Mouse (Mus musculus) MEL (cell line): ENCODE measurements around the gene Sart1. TPM values are rescaled to one million over a fixed set of nuclear protein-coding genes. Genes with fewer than 3 reads are reported as not detected.

Experiments
- DNase-seq: peaks from one replicate; pipeline ENCODE4 v3.0.0; 2011; ENCODE audit warnings: low read depth, low spot score
- H3K27ac ChIP-seq: 2 replicates; pipeline ENCODE4 v1.5.1; 2012; ENCODE audit warnings: low read depth, mild to moderate bottlenecking, control low read depth, low read length, moderate library complexity; ENCODE audit not compliant: control insufficient read depth
- H3K27me3 ChIP-seq, 2 experiments: fragments of 150-350 bp in 1 of 2; sonication (generic) in 1 of 2; 2 replicates each; pipeline ENCODE4 v1.6.1; 2012; ENCODE audit warnings: low read length in 2 of 2, mild to moderate bottlenecking in 2 of 2, improper control_type of control experiment in 1 of 2, moderate library complexity in 1 of 2; ENCODE audit not compliant: insufficient read depth in 2 of 2, control insufficient read depth in 1 of 2
- H3K36me3 ChIP-seq, 2 experiments: 2 replicates each; pipeline ENCODE4 v1.6.1; 2012 to 2014; ENCODE audit warnings: low read length in 2 of 2, improper control_type of control experiment in 1 of 2, inconsistent platforms in 1 of 2, mild to moderate bottlenecking in 1 of 2; ENCODE audit not compliant: insufficient read depth in 2 of 2, control insufficient read depth in 1 of 2
- H3K4me1 ChIP-seq, 2 experiments: fragments of 150-350 bp in 1 of 2; sonication (generic) in 1 of 2; 2 replicates each; pipeline ENCODE4 v1.6.1; 2012; ENCODE audit warnings: low read length in 2 of 2, improper control_type of control experiment in 1 of 2, mild to moderate bottlenecking in 1 of 2; ENCODE audit not compliant: insufficient read depth in 2 of 2, control insufficient read depth in 1 of 2
- H3K4me3 ChIP-seq, 2 experiments: fragments of 150-350 bp in 1 of 2; sonication (generic) in 1 of 2; 2 replicates each; pipeline ENCODE4 v1.5.1; 2012; ENCODE audit warnings: low read depth in 2 of 2, low read length in 2 of 2, mild to moderate bottlenecking in 2 of 2, moderate library complexity in 2 of 2, control low read depth in 1 of 2, improper control_type of control experiment in 1 of 2; ENCODE audit not compliant: control insufficient read depth in 1 of 2, insufficient read depth in 1 of 2
- H3K79me2 ChIP-seq: 2 replicates; pipeline ENCODE4 v1.6.1; 2012; ENCODE audit warnings: mild to moderate bottlenecking, low read length, moderate library complexity; ENCODE audit not compliant: control insufficient read depth, poor library complexity, insufficient read depth
- H3K9ac ChIP-seq: 2 replicates; pipeline ENCODE4 v1.6.1; 2012; ENCODE audit warnings: low read depth, mild to moderate bottlenecking, control low read depth, low read length, moderate library complexity; ENCODE audit not compliant: control insufficient read depth, poor library complexity, severe bottlenecking
- H3K9me3 ChIP-seq: fragments of 150-350 bp; sonication (generic); replicated peaks from 2 replicates; pipeline ENCODE4 v1.6.1; 2012; ENCODE audit warnings: mild to moderate bottlenecking, low read length, improper control_type of control experiment, moderate library complexity; ENCODE audit not compliant: insufficient read depth
- BHLHE40 ChIP-seq: IDR thresholded peaks from 2 replicates; pipeline ENCODE4 v1.6.1; 2012; ENCODE audit warnings: low read depth, mild to moderate bottlenecking, inconsistent platforms, low read length, improper control_type of control experiment, borderline replicate concordance
- CHD1 ChIP-seq: IDR thresholded peaks from 2 replicates; pipeline ENCODE4 v1.6.1; 2012; ENCODE audit warnings: low read depth, mild to moderate bottlenecking, inconsistent platforms, low read length, improper control_type of control experiment
- CHD2 ChIP-seq: IDR thresholded peaks from 2 replicates; pipeline ENCODE4 v1.6.1; 2011; ENCODE audit warnings: low read length, improper control_type of control experiment
- E2F4 ChIP-seq: IDR thresholded peaks from 2 replicates; pipeline ENCODE4 v1.6.1; 2011; ENCODE audit warnings: low read depth, low read length, improper control_type of control experiment, borderline replicate concordance
- ELF1 ChIP-seq: IDR thresholded peaks from 2 replicates; pipeline ENCODE4 v1.6.1; 2014; ENCODE audit warnings: low read depth, mild to moderate bottlenecking, inconsistent platforms, low read length, improper control_type of control experiment, moderate library complexity
- EP300 ChIP-seq, 2 experiments: IDR thresholded peaks; 2 replicates each; pipeline ENCODE4 v1.6.1; 2011; ENCODE audit warnings: improper control_type of control experiment in 2 of 2, low read length in 2 of 2, low read depth in 1 of 2, mild to moderate bottlenecking in 1 of 2
- GABPA ChIP-seq: IDR thresholded peaks from 2 replicates; pipeline ENCODE4 v1.6.1; 2012; ENCODE audit warnings: low read depth, mild to moderate bottlenecking, inconsistent platforms, low read length, improper control_type of control experiment, moderate library complexity
- GATA1 ChIP-seq: IDR thresholded peaks from 2 replicates; pipeline ENCODE4 v1.6.1; 2011; ENCODE audit warnings: low read depth, low read length, improper control_type of control experiment
- HCFC1 ChIP-seq: IDR thresholded peaks from 2 replicates; pipeline ENCODE4 v1.6.1; 2012; ENCODE audit warnings: low read depth, mild to moderate bottlenecking, inconsistent platforms, low read length, improper control_type of control experiment, moderate library complexity
- JUND ChIP-seq: IDR thresholded peaks from 2 replicates; pipeline ENCODE4 v1.6.1; 2011; ENCODE audit warnings: low read depth, mild to moderate bottlenecking, improper control_type of control experiment, low read length
- KAT2A ChIP-seq: conservative IDR thresholded peaks from 2 replicates; pipeline ENCODE4 v1.6.1; 2012; ENCODE audit warnings: low read depth, low read length, improper control_type of control experiment, inconsistent platforms
- MAX ChIP-seq: IDR thresholded peaks from 2 replicates; pipeline ENCODE4 v1.6.1; 2011; ENCODE audit warnings: low read length, improper control_type of control experiment
- MAZ ChIP-seq: IDR thresholded peaks from 2 replicates; pipeline ENCODE4 v1.6.1; 2012; ENCODE audit warnings: low read depth, mild to moderate bottlenecking, inconsistent platforms, low read length, improper control_type of control experiment
- MXI1 ChIP-seq: IDR thresholded peaks from 2 replicates; pipeline ENCODE4 v1.6.1; 2011; ENCODE audit warnings: mild to moderate bottlenecking, low read depth, low read length, improper control_type of control experiment
- MYC ChIP-seq: IDR thresholded peaks from 2 replicates; pipeline ENCODE4 v1.6.1; 2011; ENCODE audit warnings: low read depth, mild to moderate bottlenecking, low read length, improper control_type of control experiment, moderate library complexity
- NELFE ChIP-seq: IDR thresholded peaks from 2 replicates; pipeline ENCODE4 v1.6.1; 2011; ENCODE audit warnings: low read depth, low read length, improper control_type of control experiment
- NRF1 ChIP-seq: IDR thresholded peaks from 2 replicates; pipeline ENCODE4 v1.6.1; 2014; ENCODE audit warnings: low read depth, mild to moderate bottlenecking, inconsistent platforms, low read length, improper control_type of control experiment, moderate library complexity; ENCODE audit not compliant: poor library complexity, insufficient read depth, severe bottlenecking
- POLR2A ChIP-seq, 2 experiments: IDR thresholded peaks; 2 replicates each; pipeline ENCODE4 v1.6.1; 2011 to 2012; ENCODE audit warnings: low read length in 2 of 2, mild to moderate bottlenecking in 2 of 2, control low read depth in 1 of 2, improper control_type of control experiment in 1 of 2, low read depth in 1 of 2, moderate library complexity in 1 of 2; ENCODE audit not compliant: control insufficient read depth in 1 of 2, insufficient read depth in 1 of 2, poor library complexity in 1 of 2
- POLR2AphosphoS2 ChIP-seq: IDR thresholded peaks from 2 replicates; pipeline ENCODE4 v1.6.1; 2011; ENCODE audit warnings: low read length, improper control_type of control experiment
- POLR2AphosphoS5 ChIP-seq: IDR thresholded peaks from 2 replicates; pipeline ENCODE4 v1.6.1; 2012; ENCODE audit warnings: low read depth, borderline replicate concordance, mild to moderate bottlenecking, inconsistent platforms, low read length, moderate library complexity, mixed read lengths
- RAD21 ChIP-seq: IDR thresholded peaks from 2 replicates; pipeline ENCODE4 v1.6.1; 2011; ENCODE audit warnings: mild to moderate bottlenecking, low read depth, low read length, improper control_type of control experiment
- SIN3A ChIP-seq: IDR thresholded peaks from 2 replicates; pipeline ENCODE4 v1.6.1; 2012; ENCODE audit warnings: low read length, improper control_type of control experiment, inconsistent platforms
- TAL1 ChIP-seq: IDR thresholded peaks from 2 replicates; pipeline ENCODE4 v1.6.1; 2012; ENCODE audit warnings: mild to moderate bottlenecking, inconsistent platforms, low read length, moderate library complexity, mixed read lengths
- TBP ChIP-seq: IDR thresholded peaks from 2 replicates; pipeline ENCODE4 v1.8.0; 2011; ENCODE audit warnings: low read depth, low read length, improper control_type of control experiment
- TCF12 ChIP-seq: IDR thresholded peaks from 2 replicates; pipeline ENCODE4 v1.6.1; 2014; ENCODE audit warnings: low read depth, mild to moderate bottlenecking, inconsistent platforms, low read length, improper control_type of control experiment, moderate library complexity
- UBTF ChIP-seq: IDR thresholded peaks from 2 replicates; pipeline ENCODE4 v1.6.1; 2012; ENCODE audit warnings: low read depth, mild to moderate bottlenecking, inconsistent platforms, low read length, improper control_type of control experiment, moderate library complexity, borderline replicate concordance; ENCODE audit not compliant: insufficient read depth
- USF1 ChIP-seq: IDR thresholded peaks from 2 replicates; pipeline ENCODE4 v1.6.1; 2014; ENCODE audit warnings: low read depth, mild to moderate bottlenecking, inconsistent platforms, low read length, improper control_type of control experiment, moderate library complexity
- USF2 ChIP-seq, 2 experiments: IDR thresholded peaks; 2 replicates each; pipeline ENCODE4 v1.6.1; 2011 to 2012; ENCODE audit warnings: improper control_type of control experiment in 2 of 2, low read length in 2 of 2, borderline replicate concordance in 1 of 2, inconsistent platforms in 1 of 2, low read depth in 1 of 2, mild to moderate bottlenecking in 1 of 2; ENCODE audit not compliant: insufficient read depth in 1 of 2
- ZC3H11A ChIP-seq: IDR thresholded peaks from 2 replicates; pipeline ENCODE4 v1.6.1; 2012; ENCODE audit warnings: low read depth, mild to moderate bottlenecking, inconsistent platforms, low read length, improper control_type of control experiment
- ZKSCAN1 ChIP-seq: IDR thresholded peaks from 2 replicates; pipeline ENCODE4 v1.6.1; 2012; ENCODE audit warnings: low read depth, mild to moderate bottlenecking, inconsistent platforms, low read length, improper control_type of control experiment, moderate library complexity
- polyA plus RNA-seq, 2 experiments: library from polyadenylated mRNA; stranded (reverse) in 1 of 2; unstranded in 1 of 2; fragments of >175 nt in 1 of 2; fragments of >200 nt in 1 of 2; gene quantifications; 2 replicates each; pipeline versions ENCODE4 v1.2.1 to v1.2.4; 2012; ENCODE audit warnings: low replicate concordance in 2 of 2, low read depth in 1 of 2; ENCODE audit not compliant: insufficient read length in 2 of 2, insufficient read depth in 1 of 2, missing spikeins in 1 of 2
- total RNA-seq: library from RNA; depleted of rRNA; stranded (reverse); fragments of 300-350 nt; gene quantifications from 2 replicates; pipeline ENCODE4 v1.2.3, GENCODE M21; 2012

Gene Sart1
- total and polyA plus RNA-seq, 3 experiments, result 117 to 141 TPM; not detected in 1

- Histone ChIP-seq H3K36me3 (peaks cover 0 to 2% of the 10 kb centered on the region in 2 experiments; a peak in 2 of 4 replicates), H3K27ac (peak overlapping the region; percentile 29; the same call in 1 of the 2 replicates), H3K4me1 (peaks cover 0 to 13% of the 10 kb centered on the region in 2 experiments; a peak in 1 of 4 replicates)
Measured at GRCm38 (mm10) chr19:5425906-5426565, 37.5 kb upstream of the Sart1 start.

DNA sequence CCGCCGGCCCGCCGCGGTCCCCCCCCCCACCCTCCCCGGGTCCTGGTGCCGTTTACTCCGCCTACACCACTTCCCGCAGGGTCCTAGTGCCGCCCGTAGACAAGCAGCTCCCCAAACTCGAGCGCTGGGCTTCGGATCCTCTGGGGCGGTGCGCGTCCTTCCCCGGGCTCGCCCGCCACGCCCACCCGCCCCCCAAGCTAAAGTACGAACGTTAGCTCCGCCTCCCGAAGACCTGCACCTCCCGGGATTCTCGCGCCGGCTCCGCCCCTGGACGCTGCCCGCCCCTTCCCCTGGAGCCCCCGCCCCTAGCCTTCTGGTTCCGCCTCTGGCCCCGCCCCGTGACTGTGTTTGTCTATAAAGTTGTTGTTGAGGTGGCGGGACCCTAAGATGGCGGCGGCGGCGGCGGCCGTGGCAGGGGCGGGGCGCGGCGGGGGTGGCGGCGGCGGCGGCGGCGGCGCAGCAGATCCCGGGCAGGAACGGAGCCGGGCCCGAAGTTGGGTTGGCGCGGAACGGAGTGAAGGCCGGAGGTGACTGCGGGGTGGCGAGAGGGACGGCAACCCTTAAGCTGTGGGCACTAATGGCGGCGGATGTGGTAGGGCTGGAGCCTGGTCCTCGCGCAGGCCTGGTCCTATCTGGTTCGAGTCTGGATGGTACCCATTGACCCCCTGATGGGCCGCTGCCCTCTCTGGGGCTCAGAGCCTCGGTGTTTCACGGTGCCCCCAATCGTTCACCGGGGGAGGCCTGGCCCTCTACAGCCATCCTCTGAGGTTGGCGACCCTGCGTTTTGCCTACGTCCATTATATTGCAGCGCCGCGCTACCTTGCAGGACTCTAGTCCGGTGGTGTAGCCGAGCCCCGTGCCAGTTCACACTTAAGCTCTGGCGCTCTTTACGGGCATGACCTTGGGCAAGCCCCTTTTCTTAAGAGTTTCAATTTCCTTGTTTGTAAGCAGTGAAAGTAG, 36.6 kb upstream of the Sart1 start, which contains the start of the genes Drap1 and AI837181:
Gene Drap1 (minus strand): TSS at position 198 of the 960 bp plus-strand sequence.
Gene AI837181 (plus strand): TSS at position 363 of the 960 bp plus-strand sequence.
- Histone ChIP-seq H3K9me3 (no peaks in the 10 kb centered on the region), H3K4me1 (peaks cover 0 to 13% of the 10 kb centered on the region in 2 experiments; a peak in 1 of 4 replicates), H3K4me3 (peak within 1 kb of the TSS; percentile 94 to 100), H3K79me2 (peaks cover 24% of the 10 kb centered on the region), H3K36me3 (peaks cover 0 to 2% of the 10 kb centered on the region in 2 experiments; a peak in 2 of 4 replicates), H3K9ac (peak within 1 kb of the TSS; percentile 96), H3K27ac (peak within 1 kb of the TSS; percentile 84), H3K27me3 (no peaks in the 10 kb centered on the region)
- DNase-seq, result peak; percentile 98
- TF ChIP-seq MXI1, result peak; percentile 33; the same call in 1 of the 2 replicates
- peak; percentile 50; the same call in 1 of the 2 replicates for TF ChIP-seq USF1
- peak; percentile 76 for TF ChIP-seq HCFC1
- TF ChIP-seq POLR2A (IDR thresholded peaks at IDR 0.05; ENCODE audit: control insufficient read depth in 1 of 2, insufficient read depth in 1 of 2, low read depth in 1 of 2, low read length in 2 of 2, poor library complexity in 1 of 2), result peak in 1 of 2 experiments; percentile 68; a peak in 3 of 4 replicates
- TF ChIP-seq EP300 (IDR thresholded peaks at IDR 0.05; ENCODE audit: low read depth in 1 of 2, low read length in 2 of 2), result peak in 1 of 2 experiments; percentile 4; a peak in 1 of 4 replicates
- peak; percentile 59 for TF ChIP-seq ELF1
- peak; percentile 75 for TF ChIP-seq SIN3A
- TF ChIP-seq KAT2A, result no peak
- TF ChIP-seq NRF1, result peak; percentile 31; the same call in 1 of the 2 replicates
- TF ChIP-seq CHD2, result no peak
- TF ChIP-seq NELFE, result peak; percentile 18
- no peak for TF ChIP-seq BHLHE40
- 0 out of 2 replicates have a peak, but pooled peaks have one; percentile 82 for TF ChIP-seq UBTF
- TF ChIP-seq TAL1, result no peak
- TF ChIP-seq MAZ, result peak; percentile 79; the same call in 1 of the 2 replicates
- no peak for TF ChIP-seq USF2 (IDR thresholded peaks at IDR 0.05; ENCODE audit: borderline replicate concordance in 1 of 2, insufficient read depth in 1 of 2, low read depth in 1 of 2, low read length in 2 of 2)
- peak; percentile 27 for TF ChIP-seq MAX
- no peak; the same call in 1 of the 2 replicates for TF ChIP-seq TCF12
- no peak for TF ChIP-seq TBP
- no peak for TF ChIP-seq E2F4

More at GRCm38 (mm10) chr19:5425906-5426565, 37.5 kb upstream of the Sart1 start:
- Histone ChIP-seq H3K9me3 (no peaks in the 10 kb centered on the region), H3K9ac (peak overlapping the region; percentile 86), H3K4me3 (peak overlapping the region; percentile 81 to 100), H3K27me3 (no peaks in the 10 kb centered on the region), H3K79me2 (peaks cover 24% of the 10 kb centered on the region)
- TF ChIP-seq CHD2 (no peak), CHD1 (no peak), RAD21 (no peak), TAL1 (no peak), UBTF (no peak), POLR2AphosphoS5 (no peak), POLR2AphosphoS2 (no peak), MAX (no peak), MXI1 (no peak), E2F4 (no peak), GATA1 (no peak), ZC3H11A (no peak), EP300 (IDR thresholded peaks at IDR 0.05; ENCODE audit: low read depth in 1 of 2, low read length in 2 of 2) (no peak), USF2 (IDR thresholded peaks at IDR 0.05; ENCODE audit: borderline replicate concordance in 1 of 2, insufficient read depth in 1 of 2, low read depth in 1 of 2, low read length in 2 of 2) (no peak), ZKSCAN1 (no peak), NELFE (no peak), JUND (no peak), SIN3A (no peak), GABPA (no peak), MYC (no peak)
- DNase-seq, result no peak
